ENCODE assay signal across 11 mouse cellular contexts in the genomic region with DNA sequence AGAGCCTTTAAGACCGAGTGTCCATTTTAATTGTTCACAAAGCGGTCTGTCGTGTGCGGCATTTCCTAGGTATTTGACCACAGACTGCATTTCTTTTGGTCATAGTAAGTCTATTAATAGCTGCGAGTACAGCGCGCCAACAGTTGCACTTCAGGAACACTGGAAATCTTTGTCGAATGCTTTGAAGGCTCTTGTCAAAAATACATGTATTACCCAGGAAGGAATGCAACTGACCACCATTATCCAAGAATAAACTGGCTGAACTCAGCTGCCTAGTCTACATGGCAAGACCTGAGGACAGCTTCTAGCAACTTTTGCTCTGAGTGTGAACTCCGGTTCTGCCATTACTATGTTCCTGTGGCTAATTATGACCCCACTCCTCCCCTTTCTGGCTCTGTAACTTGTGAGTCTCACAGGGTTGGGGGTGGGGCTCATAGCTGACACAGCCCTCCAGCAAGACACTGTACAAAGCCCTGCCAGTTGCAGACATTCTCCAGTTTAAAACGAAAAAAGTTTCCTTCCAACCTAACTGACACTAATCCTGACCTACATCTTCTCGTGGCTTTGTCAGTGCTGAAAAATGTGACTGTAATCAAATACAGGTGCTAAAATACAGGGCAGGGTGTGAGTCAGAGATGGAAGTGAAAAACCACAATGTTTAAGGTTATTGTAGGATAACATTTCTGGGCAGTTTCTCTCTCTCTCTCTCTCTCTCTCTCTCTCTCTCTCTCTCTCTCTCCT.
A peak's percentile ranks its signal among the peaks of the same experiment; 100 is the strongest.
DNase-seq lines count a peak whose midpoint lies in the region; ATAC-seq and TF ChIP-seq lines count a peak whose summit lies in the region.
"Had no signal": no experiment of that assay in that cellular context is flagged by ENCODE, and none has a peak within 500 bp of the region (broad histone marks: within the 10 kb centered on the region; RNA-seq: fewer than 3 reads in every experiment).

No protein-coding gene starts in this region.

- DNase-seq in 416B (ENCODE audit: low read depth): peak; percentile 84
- peak; percentile 58 for DNase-seq in MEL (ENCODE audit: low read depth, low spot score)
- DNase-seq in heart, postnatal 0 days (ENCODE audit: low spot score): peak; percentile 87
- DNase-seq in left cerebral cortex, adult 2 months (ENCODE audit: extremely low spot score in 1 of 2, low spot score in 2 of 2): no peak
- no peak for DNase-seq in layer of hippocampus, adult 8-10 months (ENCODE audit: low spot score in 2 of 2)
- DNase-seq in urinary bladder, postnatal 25 days (ENCODE audit: low spot score): no peak
- no peak for DNase-seq in adrenal gland, postnatal 4 days (ENCODE audit: low spot score in 2 of 2)
- DNase-seq: kidney, adult 9 months had no signal

- H3K27ac ChIP-seq in MEL (ENCODE audit: control insufficient read depth, low read depth, low read length): no peak overlapping the region
- peak overlapping the region; percentile 96 for H3K27ac ChIP-seq in heart, postnatal 0 days (ENCODE audit: low read depth)
- no peak overlapping the region for H3K27ac ChIP-seq in left cerebral cortex, adult 2 months
- H3K27ac ChIP-seq: midbrain, embryonic 12.5 days had no signal

- no peaks in the 10 kb centered on the region for H3K9me3 ChIP-seq in MEL (replicated peaks; ENCODE audit: insufficient read depth, low read length)
- no peaks in the 10 kb centered on the region for H3K9me3 ChIP-seq in heart, postnatal 0 days (replicated peaks; ENCODE audit: control insufficient read depth, low read length)
- H3K9me3 ChIP-seq: midbrain, embryonic 12.5 days had no signal

- no peak overlapping the region for H3K9ac ChIP-seq in MEL (ENCODE audit: control insufficient read depth, low read depth, low read length, poor library complexity, severe bottlenecking)
- H3K9ac ChIP-seq in heart, postnatal 0 days (replicated peaks; ENCODE audit: low read depth, low read length): peak overlapping the region; percentile 21; the same call in 1 of the 2 replicates
- H3K9ac ChIP-seq: midbrain, embryonic 12.5 days had no signal

- intact Hi-C loops in left cerebral cortex, adult 2 months (cut with DNase I): no loop called here

- no peak for TF ChIP-seq POLR2A in MEL (IDR thresholded peaks at IDR 0.05; ENCODE audit: control insufficient read depth in 1 of 2, insufficient read depth in 1 of 2, low read depth in 1 of 2, low read length in 2 of 2, poor library complexity in 1 of 2)

- peaks cover 0 to 15% of the 10 kb centered on the region in 2 experiments; a peak in 2 of 4 replicates for H3K36me3 ChIP-seq in MEL (ENCODE audit: control insufficient read depth in 1 of 2, insufficient read depth in 2 of 2, low read length in 2 of 2)
- no peaks in the 10 kb centered on the region for H3K36me3 ChIP-seq in heart, postnatal 0 days (replicated peaks; ENCODE audit: control insufficient read depth, insufficient read depth, low read length)
- H3K36me3 ChIP-seq: midbrain, embryonic 12.5 days had no signal

- peak; percentile 28 to 67; a peak in 3 of 4 replicates for TF ChIP-seq EP300 in MEL (IDR thresholded peaks at IDR 0.05; ENCODE audit: low read depth in 1 of 2, low read length in 2 of 2)
- TF ChIP-seq EP300 in heart, postnatal 0 days (IDR thresholded peaks at IDR 0.05; ENCODE audit: low read depth): peak; percentile 78

- peak overlapping the region; percentile 57 for H3K4me2 ChIP-seq in heart, postnatal 0 days (ENCODE audit: low read depth, low read length)
- H3K4me2 ChIP-seq: midbrain, embryonic 12.5 days had no signal

- H3K79me2 ChIP-seq in MEL (ENCODE audit: control insufficient read depth, insufficient read depth, low read length, poor library complexity): no peaks in the 10 kb centered on the region

- no peaks in the 10 kb centered on the region for H3K27me3 ChIP-seq in MEL (ENCODE audit: control insufficient read depth in 1 of 2, insufficient read depth in 2 of 2, low read length in 2 of 2)
- no peaks in the 10 kb centered on the region for H3K27me3 ChIP-seq in heart, postnatal 0 days (ENCODE audit: control insufficient read depth, insufficient read depth, low read length)
- H3K27me3 ChIP-seq: midbrain, embryonic 12.5 days had no signal

- peak; percentile 87 for ATAC-seq in heart, postnatal 0 days (ENCODE audit: insufficient read depth, low read depth)
- peak; percentile 33 for ATAC-seq in megakaryocyte, adult 5-6 weeks (ENCODE audit: poor library complexity, severe bottlenecking)

- TF ChIP-seq RAD21 in MEL (IDR thresholded peaks at IDR 0.05; ENCODE audit: low read depth, low read length): no peak

- TF ChIP-seq CTCF in MEL (IDR thresholded peaks at IDR 0.05 in 2 of 3, conservative IDR thresholded peaks at IDR 0.05 in 1 of 3; ENCODE audit: control insufficient read depth in 1 of 3, insufficient read depth in 1 of 3, low read depth in 2 of 3, low read length in 3 of 3, poor library complexity in 1 of 3, severe bottlenecking in 1 of 3): no peak
- TF ChIP-seq CTCF in heart, postnatal 0 days (IDR thresholded peaks at IDR 0.05; ENCODE audit: low read depth): no peak
- TF ChIP-seq CTCF in left cerebral cortex, adult 2 months (IDR thresholded peaks at IDR 0.05): no peak

- H3K4me3 ChIP-seq in MEL (ENCODE audit: control insufficient read depth in 1 of 2, insufficient read depth in 1 of 2, low read depth in 2 of 2, low read length in 2 of 2): no peak overlapping the region
- H3K4me3 ChIP-seq in heart, postnatal 0 days (ENCODE audit: low read depth, low read length): peak overlapping the region; percentile 5; the same call in 1 of the 2 replicates
- no peak overlapping the region for H3K4me3 ChIP-seq in left cerebral cortex, adult 2 months
- H3K4me3 ChIP-seq: erythroblast, embryonic 14.5 days; midbrain, embryonic 12.5 days had no signal

- peaks cover 2 to 21% of the 10 kb centered on the region in 2 experiments; a peak in 3 of 4 replicates for H3K4me1 ChIP-seq in MEL (ENCODE audit: control insufficient read depth in 1 of 2, insufficient read depth in 2 of 2, low read length in 2 of 2)
- H3K4me1 ChIP-seq in heart, postnatal 0 days (ENCODE audit: control insufficient read depth, insufficient read depth): peaks cover 21% of the 10 kb centered on the region
- H3K4me1 ChIP-seq: midbrain, embryonic 12.5 days had no signal

- 6% methylated on average over 11 of the region's 11 CpGs for WGBS in heart, postnatal 0 days

TF ChIP-seq in MEL, 35 proteins besides CTCF, POLR2A, EP300 and RAD21:
- no peak for TF ChIP-seq UBTF (IDR thresholded peaks at IDR 0.05; ENCODE audit: borderline replicate concordance, insufficient read depth, low read depth, low read length)
- TF ChIP-seq BHLHE40 (IDR thresholded peaks at IDR 0.05; ENCODE audit: borderline replicate concordance, low read depth, low read length): no peak
- TF ChIP-seq MAX (IDR thresholded peaks at IDR 0.05; ENCODE audit: low read length): no peak
- TF ChIP-seq ZMIZ1 (IDR thresholded peaks at IDR 0.05; ENCODE audit: low read depth, low read length): no peak
- no peak for TF ChIP-seq E2F4 (IDR thresholded peaks at IDR 0.05; ENCODE audit: borderline replicate concordance, low read depth, low read length)
- TF ChIP-seq MXI1 (IDR thresholded peaks at IDR 0.05; ENCODE audit: low read depth, low read length): no peak
- TF ChIP-seq SMC3 (IDR thresholded peaks at IDR 0.05; ENCODE audit: low read depth, low read length): no peak
- no peak for TF ChIP-seq MYC (IDR thresholded peaks at IDR 0.05; ENCODE audit: low read depth, low read length)
- TF ChIP-seq ETS1 (IDR thresholded peaks at IDR 0.05; ENCODE audit: low read depth, low read length): peak; percentile 36; the same call in 1 of the 2 replicates
- no peak for TF ChIP-seq ELF1 (IDR thresholded peaks at IDR 0.05; ENCODE audit: low read depth, low read length)
- TF ChIP-seq MAFK (IDR thresholded peaks at IDR 0.05; ENCODE audit: borderline replicate concordance, low read depth, low read length): no peak
- no peak for TF ChIP-seq ZKSCAN1 (IDR thresholded peaks at IDR 0.05; ENCODE audit: low read depth, low read length)
- TF ChIP-seq HCFC1 (IDR thresholded peaks at IDR 0.05; ENCODE audit: low read depth, low read length): no peak
- TF ChIP-seq NELFE (IDR thresholded peaks at IDR 0.05; ENCODE audit: low read depth, low read length): no peak
- no peak for TF ChIP-seq ZNF384 (IDR thresholded peaks at IDR 0.05; ENCODE audit: low read depth, low read length)
- peak; percentile 44; the same call in 1 of the 2 replicates for TF ChIP-seq GATA1 (IDR thresholded peaks at IDR 0.05; ENCODE audit: low read depth, low read length)
- no peak for TF ChIP-seq TBP (IDR thresholded peaks at IDR 0.05; ENCODE audit: low read depth, low read length)
- TF ChIP-seq NRF1 (IDR thresholded peaks at IDR 0.05; ENCODE audit: insufficient read depth, low read depth, low read length, poor library complexity, severe bottlenecking): no peak
- no peak for TF ChIP-seq POLR2AphosphoS2 (IDR thresholded peaks at IDR 0.05; ENCODE audit: low read length)
- TF ChIP-seq MYB (IDR thresholded peaks at IDR 0.05; ENCODE audit: low read depth, low read length): no peak
- no peak for TF ChIP-seq CHD1 (IDR thresholded peaks at IDR 0.05; ENCODE audit: low read depth, low read length)
- peak; percentile 71 for TF ChIP-seq TCF12 (IDR thresholded peaks at IDR 0.05; ENCODE audit: low read depth, low read length)
- no peak for TF ChIP-seq POLR2AphosphoS5 (IDR thresholded peaks at IDR 0.05; ENCODE audit: borderline replicate concordance, low read depth, low read length)
- TF ChIP-seq CHD2 (IDR thresholded peaks at IDR 0.05; ENCODE audit: low read length): no peak
- peak; percentile 92 for TF ChIP-seq JUND (IDR thresholded peaks at IDR 0.05; ENCODE audit: low read depth, low read length)
- TF ChIP-seq USF2 (IDR thresholded peaks at IDR 0.05; ENCODE audit: borderline replicate concordance in 1 of 2, insufficient read depth in 1 of 2, low read depth in 1 of 2, low read length in 2 of 2): no peak
- TF ChIP-seq TAL1 (IDR thresholded peaks at IDR 0.05; ENCODE audit: low read length): 0 out of 2 replicates have a peak, but pooled peaks have one; percentile 12
- no peak for TF ChIP-seq MAZ (IDR thresholded peaks at IDR 0.05; ENCODE audit: low read depth, low read length)
- no peak for TF ChIP-seq ZC3H11A (IDR thresholded peaks at IDR 0.05; ENCODE audit: low read depth, low read length)
- no peak for TF ChIP-seq RCOR1 (IDR thresholded peaks at IDR 0.05; ENCODE audit: low read depth, low read length)
- TF ChIP-seq MEF2A (IDR thresholded peaks at IDR 0.05; ENCODE audit: extremely low read depth, insufficient replicate concordance, low read depth, low read length, poor library complexity, severe bottlenecking): no peak
- TF ChIP-seq USF1 (IDR thresholded peaks at IDR 0.05; ENCODE audit: low read depth, low read length): no peak

Comparison
In these comparisons a context has a peak if more than half of its experiments do, and no peak if none do; other contexts are left out.
1. DNase-seq: peak in 416B (single experiment), MEL (single experiment) and heart, postnatal 0 days (single experiment); none in left cerebral cortex, adult 2 months (0 of 2), layer of hippocampus, adult 8-10 months (0 of 2), urinary bladder, postnatal 25 days (single experiment) and adrenal gland, postnatal 4 days (0 of 2).